Mouse (Mus musculus): ENCODE measurements around the gene Cstf2t. TPM values are rescaled to one million over a fixed set of nuclear protein-coding genes. Genes with fewer than 3 reads are reported as not detected.
A peak's percentile ranks its signal among the peaks of the same experiment; 100 is the strongest.

Gene Cstf2t
- 10 to 100 TPM; 37.4 to 39.7 TPM for total RNA-seq (2021)

DNA sequence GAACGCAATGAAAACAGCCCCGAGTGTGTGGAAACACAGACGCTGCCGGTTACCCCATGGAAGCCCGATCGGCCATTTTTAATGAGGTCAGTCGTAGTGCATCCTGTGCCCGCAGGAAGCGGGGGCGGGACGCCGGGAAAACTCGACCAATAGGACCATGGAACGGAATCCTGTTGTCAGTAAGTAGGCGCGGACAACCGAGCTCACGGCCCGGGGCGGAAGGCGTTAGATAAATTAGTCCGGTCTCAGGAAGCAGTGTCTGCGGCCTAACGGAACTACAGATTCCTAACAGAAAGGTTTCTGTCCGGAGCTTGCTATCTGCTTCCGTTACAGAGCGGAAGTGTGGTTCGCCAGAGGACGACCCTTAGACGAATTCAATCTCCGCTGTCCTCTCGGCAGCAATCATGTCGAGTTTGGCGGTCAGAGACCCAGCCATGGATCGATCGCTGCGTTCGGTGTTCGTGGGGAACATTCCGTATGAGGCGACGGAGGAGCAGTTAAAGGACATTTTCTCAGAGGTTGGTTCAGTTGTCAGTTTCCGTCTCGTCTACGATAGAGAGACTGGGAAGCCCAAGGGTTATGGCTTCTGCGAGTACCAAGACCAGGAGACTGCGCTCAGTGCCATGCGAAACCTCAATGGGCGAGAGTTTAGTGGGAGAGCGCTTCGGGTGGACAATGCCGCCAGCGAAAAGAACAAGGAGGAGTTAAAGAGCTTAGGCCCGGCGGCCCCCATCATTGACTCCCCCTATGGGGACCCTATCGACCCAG, at the start of gene Cstf2t:
TSS of gene Cstf2t (plus strand) at position 176 of the 768 bp plus-strand sequence.
- intact Hi-C loops (cut with DNase I): loop anchor here (5.0 to 10.0 kb wide), 2 partner anchors 241 to 672 kb away; no protein-coding TSS in a partner anchor
- DNase-seq: peak; percentile 100

DNA sequence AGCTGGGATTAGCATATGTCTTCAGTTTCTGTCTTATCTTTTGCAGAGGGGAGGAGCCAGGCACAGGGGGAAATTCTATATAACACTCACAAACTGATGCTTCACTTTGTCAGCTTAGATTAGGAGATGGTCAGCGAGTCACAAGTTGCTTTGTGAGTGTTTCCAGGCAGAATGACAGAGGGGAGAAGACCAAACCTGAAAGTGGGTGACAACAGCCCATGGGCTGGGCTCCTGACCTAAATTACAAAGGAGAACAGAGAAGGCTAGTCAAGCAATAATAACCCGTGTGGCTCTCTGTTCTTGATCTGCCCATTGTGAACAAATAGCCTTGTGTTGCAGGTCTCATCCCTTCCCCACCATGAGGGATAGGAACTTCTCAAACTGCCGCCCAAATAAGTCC, 43.7 kb upstream of the Cstf2t start:
- DNase-seq: no peak
- intact Hi-C loops (cut with DNase I): no loop called here

- intact Hi-C loops (cut with DNase I): no loop called here
- DNase-seq: no peak
These were observed 41.4 kb upstream of the Cstf2t start for GRCm38 (mm10) chr19:31040948-31041847.

- no peak for DNase-seq
- intact Hi-C loops (cut with DNase I): no loop called here
These were observed 36.0 kb upstream of the Cstf2t start for GRCm38 (mm10) chr19:31046601-31047000.

DNA sequence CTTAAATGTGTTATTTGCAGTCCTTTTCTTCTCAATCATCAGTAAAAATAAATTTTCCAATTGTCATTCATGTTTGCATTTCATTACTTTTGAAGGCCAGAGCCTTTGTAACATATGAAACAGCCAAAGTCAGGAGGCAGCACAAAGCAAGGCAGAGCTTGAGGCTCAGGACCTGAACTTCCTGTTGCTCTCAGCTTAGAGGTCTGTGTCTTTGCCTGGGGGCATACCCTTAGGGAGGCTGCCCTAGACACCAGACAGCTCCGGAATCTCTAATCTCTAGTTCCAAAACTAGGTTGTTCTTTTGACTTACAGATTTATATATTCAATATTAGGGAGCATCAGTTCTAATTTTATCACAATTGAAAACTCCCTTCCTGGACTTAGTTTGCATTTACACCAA, 17.9 kb upstream of the Cstf2t start:
- intact Hi-C loops (cut with DNase I): no loop called here
- DNase-seq: peak; percentile 9 to 15

DNA sequence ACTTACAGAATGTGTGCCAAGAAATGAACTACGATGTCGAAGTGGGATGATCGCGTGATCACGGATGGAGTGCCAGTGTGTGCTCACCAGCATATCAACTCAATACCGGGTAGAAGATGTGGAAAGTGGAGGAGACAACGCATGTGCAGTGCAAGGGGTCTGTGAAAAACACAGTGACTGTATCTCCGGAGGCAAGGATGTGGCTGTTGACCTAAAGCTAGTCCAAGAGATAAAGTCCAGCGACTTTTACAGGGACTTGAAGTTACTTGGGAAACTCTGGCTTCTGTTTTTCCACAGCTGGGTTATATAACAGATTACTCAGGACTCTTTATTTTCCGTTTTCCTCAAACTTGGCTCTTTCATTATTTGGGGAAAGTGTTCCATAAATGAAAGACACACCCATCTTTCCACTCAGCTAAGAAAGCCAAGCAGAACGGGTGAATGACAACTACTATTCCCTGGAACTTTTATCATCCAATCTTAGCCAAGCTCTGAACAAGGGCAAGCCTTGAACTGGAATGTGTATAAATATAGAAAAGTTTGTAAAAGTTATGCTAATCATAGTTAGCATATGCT, 17.3 kb upstream of the Cstf2t start:
- DNase-seq: peak; percentile 21 to 43

GRCm38 (mm10) chr19:31073959-31074716, 8.5 kb upstream of the Cstf2t start:
- intact Hi-C loops (cut with DNase I): no loop called here
- DNase-seq: peak; percentile 15 to 22

More for the DNA sequence above, 17.3 kb upstream of the Cstf2t start:
- intact Hi-C loops (cut with DNase I): no loop called here

DNA sequence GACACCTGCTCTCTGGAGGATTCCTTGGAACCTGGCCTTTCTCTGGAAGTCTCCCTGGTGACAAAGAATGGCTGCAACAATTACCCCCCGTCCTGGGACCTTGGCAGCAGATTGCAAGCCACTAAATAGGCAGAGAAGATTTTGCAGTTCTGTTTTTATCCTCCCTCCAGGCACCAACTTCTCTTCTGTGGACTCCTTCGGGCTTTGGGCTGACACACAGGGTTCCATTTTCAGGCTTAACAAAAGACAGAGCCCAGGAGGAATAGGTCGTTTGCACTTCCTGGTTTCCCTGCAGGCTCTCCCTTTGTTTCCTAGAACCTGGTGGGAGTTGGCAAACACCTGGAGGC, 7.9 kb upstream of the Cstf2t start:
- intact Hi-C loops (cut with DNase I): no loop called here

GRCm38 (mm10) chr19:31076106-31076505, 6.5 kb upstream of the Cstf2t start:
- intact Hi-C loops (cut with DNase I): no loop called here
- DNase-seq: no peak

More for the DNA sequence above, 7.9 kb upstream of the Cstf2t start:
- peak in 1 of 2 experiments; percentile 50 for DNase-seq

DNA sequence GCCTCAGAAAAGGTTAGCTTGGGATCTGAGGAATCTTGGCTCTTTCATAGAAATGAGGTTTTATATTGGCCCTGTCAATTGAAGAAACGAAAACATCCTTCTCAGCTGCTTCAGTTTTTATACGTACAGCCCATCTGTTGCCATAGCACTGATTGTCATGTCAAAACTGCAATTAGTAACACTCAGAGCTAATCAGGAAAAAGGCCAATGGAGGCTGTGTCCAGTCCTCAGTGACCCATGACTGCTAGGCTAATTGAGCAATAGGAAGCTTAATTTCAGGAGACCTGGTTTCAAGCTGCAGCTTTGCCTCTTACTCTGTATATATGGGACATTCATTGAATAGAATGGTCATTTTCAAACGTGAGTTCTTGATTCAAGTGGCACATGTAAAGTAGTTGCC, 4.4 kb upstream of the Cstf2t start:
- intact Hi-C loops (cut with DNase I): no loop called here
- no peak for DNase-seq

GRCm38 (mm10) chr19:31082226-31082625, 411 bp upstream of the Cstf2t start:
- DNase-seq: no peak
- intact Hi-C loops (cut with DNase I): loop anchor here (5.0 to 10.0 kb wide), 2 partner anchors 240 to 673 kb away; no protein-coding TSS in a partner anchor

GRCm38 (mm10) chr19:31083761-31084160, 1.1 kb downstream of the Cstf2t start:
- intact Hi-C loops (cut with DNase I): loop anchor here (5.0 to 10.0 kb wide), 2 partner anchors 241 to 671 kb away; no protein-coding TSS in a partner anchor
- DNase-seq: peak; percentile 18 to 24

- intact Hi-C loops (cut with DNase I): no loop called here
- no peak for DNase-seq
These were observed 15.2 kb downstream of the Cstf2t start for GRCm38 (mm10) chr19:31097857-31098256.

- intact Hi-C loops (cut with DNase I): no loop called here
- DNase-seq: peak in 1 of 2 experiments; percentile 11
These were observed 16.7 kb downstream of the Cstf2t start for GRCm38 (mm10) chr19:31099369-31099768.

DNA sequence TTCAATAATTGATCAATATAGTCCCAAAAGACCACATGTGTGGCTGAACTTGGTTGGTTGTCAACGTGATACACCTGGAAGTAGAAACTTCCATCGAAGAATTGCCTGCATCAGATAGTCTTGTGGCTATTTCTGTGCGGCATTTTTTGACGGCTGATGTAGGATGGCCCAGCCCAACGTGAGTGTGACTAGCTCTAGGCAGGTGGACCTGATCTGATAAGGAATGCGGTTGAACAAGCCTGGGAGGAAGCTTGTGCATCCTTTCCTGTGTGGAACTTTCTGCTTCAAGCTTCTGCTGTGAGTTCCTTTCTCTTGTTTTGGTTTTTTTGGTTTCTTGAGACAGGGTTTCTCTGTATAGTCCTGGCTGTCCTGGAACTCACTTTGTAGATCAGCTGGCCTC, 22.1 kb downstream of the Cstf2t start:
- DNase-seq: no peak
- intact Hi-C loops (cut with DNase I): no loop called here

DNA sequence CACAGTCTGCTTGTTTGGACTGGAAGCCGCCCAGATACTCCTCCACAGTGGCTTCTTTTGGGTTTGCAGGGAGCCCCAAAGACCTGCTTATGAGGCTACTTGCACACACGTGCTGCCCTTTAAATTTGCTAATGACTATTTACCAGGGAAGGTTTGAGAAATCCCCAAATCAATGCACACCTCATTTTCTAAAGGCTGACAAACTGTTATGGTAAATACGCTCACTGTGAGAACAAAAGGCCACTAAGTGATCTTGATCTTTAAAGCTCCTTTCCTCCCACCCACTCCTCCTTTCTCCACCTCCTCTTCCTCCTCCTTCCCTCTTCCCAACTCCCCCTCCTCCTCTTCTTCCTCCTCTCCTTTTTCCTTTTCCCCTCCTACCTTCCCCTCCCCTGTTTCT, 23.4 kb downstream of the Cstf2t start:
- intact Hi-C loops (cut with DNase I): no loop called here
- no peak for DNase-seq

DNA sequence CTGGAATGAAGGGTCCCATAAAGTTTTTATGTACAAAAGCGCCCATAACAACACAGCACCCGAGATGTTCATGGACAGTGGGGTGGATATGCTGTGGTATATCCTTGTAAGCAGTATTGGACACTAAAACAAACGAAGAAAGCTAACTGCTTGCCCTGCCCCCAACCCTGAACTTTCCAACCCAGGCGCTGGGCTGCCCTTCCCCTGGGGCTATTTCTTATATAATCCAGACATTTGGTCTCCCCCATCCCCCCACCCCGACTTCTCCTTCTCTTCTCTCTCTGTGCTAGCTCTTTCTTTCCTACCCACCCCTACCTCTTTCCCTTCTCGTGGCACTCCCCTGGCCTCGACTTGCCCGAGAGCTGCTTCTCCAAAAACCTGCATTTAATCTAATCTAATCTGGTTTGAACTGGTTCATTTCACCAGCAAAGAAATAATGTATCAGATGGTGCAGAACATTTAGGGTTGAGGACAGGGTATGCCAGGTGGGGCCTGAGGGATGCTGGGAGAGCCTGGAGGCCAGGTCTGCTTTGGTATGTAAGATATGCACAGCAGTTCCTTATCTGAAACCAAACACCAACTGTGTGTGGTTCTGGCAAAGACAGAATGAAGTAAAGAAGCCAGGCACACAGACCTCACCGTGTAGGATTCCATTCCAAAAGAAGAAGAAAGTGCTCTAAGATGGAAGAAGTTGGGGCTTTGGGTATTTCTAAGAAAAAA, 24.4 kb downstream of the Cstf2t start:
- no peak for DNase-seq
- intact Hi-C loops (cut with DNase I): no loop called here

DNA sequence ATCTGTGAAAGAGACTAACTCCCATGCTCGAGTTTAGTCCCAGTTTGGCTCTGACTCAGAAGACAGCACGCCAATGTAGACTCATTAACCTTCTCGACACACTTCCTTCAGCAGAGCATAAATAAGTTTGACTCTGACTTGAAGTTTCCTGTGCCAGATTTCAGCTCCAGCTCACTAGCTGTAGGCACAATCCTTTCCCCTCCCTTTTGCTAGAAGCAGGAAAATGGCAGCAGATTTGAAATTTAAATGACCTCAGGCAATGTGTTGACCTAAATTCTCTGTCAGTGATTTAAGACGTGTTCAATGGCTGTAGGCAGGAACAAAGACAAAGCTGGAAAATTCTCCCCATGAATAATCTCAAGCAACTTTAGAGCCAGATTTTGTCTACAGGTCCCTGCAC, 32.1 kb downstream of the Cstf2t start:
- intact Hi-C loops (cut with DNase I): no loop called here
- no peak for DNase-seq

DNA sequence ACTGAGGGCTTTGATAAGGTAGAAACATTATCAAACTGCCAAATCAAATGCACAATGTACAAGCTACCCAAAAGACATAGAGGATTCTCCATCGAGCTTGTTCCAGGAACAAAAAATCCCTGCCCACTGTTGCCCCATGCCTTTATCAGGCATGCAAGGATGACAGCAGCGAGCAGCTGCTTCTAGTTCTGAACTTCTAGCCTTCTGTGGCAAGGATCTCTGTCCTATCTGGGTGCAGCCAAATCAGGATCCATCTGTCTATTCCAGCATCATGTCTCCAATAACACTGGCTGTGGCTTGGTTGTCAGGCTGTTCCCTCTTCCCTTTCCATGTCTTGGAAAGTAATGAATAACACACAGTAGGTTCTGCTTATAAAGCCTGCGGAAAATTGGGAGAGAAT, 42.0 kb downstream of the Cstf2t start:
- no peak for DNase-seq
- intact Hi-C loops (cut with DNase I): no loop called here

DNA sequence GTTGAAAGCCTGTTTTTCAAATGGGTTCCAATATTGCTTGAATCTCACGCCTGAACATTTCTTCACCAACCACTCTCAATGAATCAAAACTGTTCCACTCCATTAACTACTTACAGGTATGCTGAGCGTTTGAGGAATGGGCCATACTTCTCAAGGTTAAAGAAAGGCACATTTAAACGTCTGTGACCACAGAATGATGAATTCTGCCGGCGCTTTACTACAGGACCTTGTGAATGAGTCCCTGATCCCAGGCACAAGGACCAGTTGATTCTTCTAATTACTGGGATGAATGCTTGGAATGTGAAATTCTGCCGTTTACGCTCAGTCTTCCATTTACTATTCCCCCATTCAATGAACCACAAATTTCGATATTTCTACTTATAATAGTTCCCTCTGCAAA, 50.0 kb downstream of the Cstf2t start:
- no peak for DNase-seq
- intact Hi-C loops (cut with DNase I): no loop called here
